Mouse (Mus musculus) induced T-regulatory cell, adult 2 months (primary cell): ENCODE data around the gene Pklr.
A peak's percentile ranks its signal among the peaks of the same experiment; 100 is the strongest.
"Not testable (repeated sequence)": the region's sequence is repeated elsewhere in the genome, so short reads cannot be mapped to it uniquely, and the experiment has no call there.

Experiments
- DNase-seq: peaks from one replicate; pipeline ENCODE4 v3.0.0-alpha.2; 2012; ENCODE audit warnings: low read depth

The Pklr gene

GRCm38 (mm10) chr3:89124241-89124640 is 11.7 kb upstream of the Pklr start:
- DNase-seq: no peak

- DNase-seq: no peak
Measured at GRCm38 (mm10) chr3:89125981-89126380, 10.0 kb upstream of the Pklr start.

- DNase-seq: no peak
Measured at GRCm38 (mm10) chr3:89129908-89130307, 6.0 kb upstream of the Pklr start.

- no peak for DNase-seq
Measured at GRCm38 (mm10) chr3:89131816-89132215, 4.1 kb upstream of the Pklr start.

GRCm38 (mm10) chr3:89132285-89133062 is 3.5 kb upstream of the Pklr start:
- peak; percentile 36 for DNase-seq

- DNase-seq: no peak
Measured at GRCm38 (mm10) chr3:89133063-89133450, 2.9 kb upstream of the Pklr start.

GRCm38 (mm10) chr3:89133752-89134151 is 2.2 kb upstream of the Pklr start:
- no peak for DNase-seq

GRCm38 (mm10) chr3:89136365-89136764 is 423 bp downstream of the Pklr start:
- DNase-seq: no peak

GRCm38 (mm10) chr3:89144821-89145220 is 8.9 kb downstream of the Pklr start:
- no peak for DNase-seq

GRCm38 (mm10) chr3:89145566-89145965 is 9.6 kb downstream of the Pklr start:
- DNase-seq: no peak

GRCm38 (mm10) chr3:89147101-89147978 is 11.4 kb downstream of the Pklr start:
- DNase-seq: no peak

- no peak for DNase-seq
Measured at GRCm38 (mm10) chr3:89147979-89148311, 12.0 kb downstream of the Pklr start.

- DNase-seq: no peak
Measured at GRCm38 (mm10) chr3:89148567-89148966, 12.6 kb downstream of the Pklr start.

GRCm38 (mm10) chr3:89152084-89152835 is 16.3 kb downstream of the Pklr start:
- no peak for DNase-seq

GRCm38 (mm10) chr3:89156951-89157350 is 21.0 kb downstream of the Pklr start:
- no peak for DNase-seq

GRCm38 (mm10) chr3:89158651-89159050 is 22.7 kb downstream of the Pklr start:
- DNase-seq: no peak

GRCm38 (mm10) chr3:89159211-89159610 is 23.3 kb downstream of the Pklr start:
- DNase-seq: peak; percentile 59

- DNase-seq: peak; percentile 93
Measured at GRCm38 (mm10) chr3:89159616-89160344, 23.8 kb downstream of the Pklr start, which contains the start of gene Hcn3. Gene Hcn3 (minus strand): TSS chr3:89160196.

- DNase-seq: not testable (repeated sequence)
Measured at GRCm38 (mm10) chr3:89161207-89161606, 25.3 kb downstream of the Pklr start.

- no peak for DNase-seq
Measured at GRCm38 (mm10) chr3:89161786-89162185, 25.8 kb downstream of the Pklr start.

- no peak for DNase-seq
Measured at GRCm38 (mm10) chr3:89163123-89163522, 27.2 kb downstream of the Pklr start.
